Mouse (Mus musculus) CD4-positive helper T cell, adult 2 months (primary cell): ENCODE results near the gene Arhgap23.

Source experiments
- DNase-seq: peaks from one replicate; pipeline ENCODE4 v3.0.0-alpha.2; 2012; ENCODE audit warnings: low read depth, missing footprints, low spot score

Gene Arhgap23

DNA sequence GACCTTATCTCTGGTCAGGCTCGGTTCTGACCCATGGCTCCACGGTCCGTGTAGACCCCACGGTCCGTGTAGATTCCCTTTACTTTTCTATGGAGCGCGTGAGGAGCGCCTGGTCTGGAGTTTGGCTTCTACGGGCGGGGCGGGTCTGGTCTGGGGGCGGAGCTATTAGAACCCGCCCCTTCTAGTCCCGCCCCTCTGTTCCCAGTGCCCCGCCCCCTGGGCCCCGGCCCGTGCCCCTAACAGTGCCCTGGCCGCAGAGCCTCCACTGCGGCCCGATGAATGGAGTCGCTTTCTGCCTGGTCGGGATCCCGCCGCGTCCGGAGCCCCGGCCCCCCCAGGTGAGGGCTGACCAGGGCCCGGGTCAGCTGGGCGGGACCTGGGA is at the start of gene Arhgap23:
TSS of gene Arhgap23 (plus strand) at position 204 of the 382 bp plus-strand sequence.
- peak; percentile 28 for DNase-seq

DNA sequence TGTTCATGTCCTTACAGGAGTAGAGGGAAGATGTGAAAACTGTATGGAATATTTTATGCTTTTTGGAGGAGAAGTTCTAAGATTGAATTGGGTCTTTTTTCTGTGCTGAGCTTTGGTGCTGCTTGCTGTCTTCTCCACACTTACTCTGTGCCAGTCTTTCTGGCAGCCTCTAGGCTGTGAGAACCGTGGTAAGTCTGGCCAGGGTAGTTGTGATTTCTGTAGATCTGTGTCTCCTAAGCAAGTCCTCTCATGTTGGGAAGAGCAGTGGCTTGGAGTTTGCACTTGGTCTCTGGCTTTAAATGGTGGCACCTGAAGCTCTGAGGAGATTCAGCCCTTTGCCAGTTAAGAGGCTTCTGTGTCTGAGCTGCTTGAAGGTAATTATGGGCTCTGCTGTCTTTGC is 49.8 kb upstream of the Arhgap23 start:
- DNase-seq, result no peak

- no peak for DNase-seq
Observed at GRCm38 (mm10) chr11:97368501-97368900, 46.8 kb upstream of the Arhgap23 start.

DNA sequence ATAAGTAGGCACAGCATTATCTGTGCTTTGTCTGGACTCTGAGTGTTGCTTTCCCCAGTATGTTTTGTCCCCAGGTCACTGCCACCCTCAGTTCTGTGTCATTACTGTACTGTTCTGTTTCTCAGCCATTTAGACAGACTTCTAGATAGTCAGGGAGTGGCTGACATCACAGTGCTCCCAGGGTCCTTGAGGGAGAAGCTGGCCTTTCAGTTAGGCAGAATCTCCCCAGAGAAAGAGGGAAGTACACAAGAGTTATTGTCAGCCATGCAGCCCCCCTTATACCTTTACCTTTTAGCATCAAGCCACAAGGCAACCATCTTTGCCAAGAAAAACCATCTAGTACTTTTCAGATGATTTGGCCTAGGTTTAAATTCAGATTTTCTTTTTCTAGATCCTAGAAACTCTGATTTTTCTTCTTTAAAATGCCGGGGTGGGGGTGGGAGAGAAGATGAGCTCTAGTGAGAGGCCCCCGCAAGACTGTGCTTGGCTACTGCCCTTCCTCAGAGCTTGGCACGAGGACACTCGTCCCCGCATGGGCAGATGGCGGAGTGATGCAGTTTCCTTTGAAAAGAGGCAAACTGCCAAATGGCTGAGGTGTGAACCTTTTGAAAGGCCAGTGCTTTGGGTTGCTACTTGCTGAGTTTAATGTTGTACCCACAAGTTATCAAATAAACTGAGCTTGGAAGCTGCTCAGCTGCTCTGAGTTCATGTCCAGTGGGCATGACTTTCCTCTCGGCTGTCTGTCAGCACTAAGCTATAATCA is 44.8 kb upstream of the Arhgap23 start:
- DNase-seq, result no peak

DNA sequence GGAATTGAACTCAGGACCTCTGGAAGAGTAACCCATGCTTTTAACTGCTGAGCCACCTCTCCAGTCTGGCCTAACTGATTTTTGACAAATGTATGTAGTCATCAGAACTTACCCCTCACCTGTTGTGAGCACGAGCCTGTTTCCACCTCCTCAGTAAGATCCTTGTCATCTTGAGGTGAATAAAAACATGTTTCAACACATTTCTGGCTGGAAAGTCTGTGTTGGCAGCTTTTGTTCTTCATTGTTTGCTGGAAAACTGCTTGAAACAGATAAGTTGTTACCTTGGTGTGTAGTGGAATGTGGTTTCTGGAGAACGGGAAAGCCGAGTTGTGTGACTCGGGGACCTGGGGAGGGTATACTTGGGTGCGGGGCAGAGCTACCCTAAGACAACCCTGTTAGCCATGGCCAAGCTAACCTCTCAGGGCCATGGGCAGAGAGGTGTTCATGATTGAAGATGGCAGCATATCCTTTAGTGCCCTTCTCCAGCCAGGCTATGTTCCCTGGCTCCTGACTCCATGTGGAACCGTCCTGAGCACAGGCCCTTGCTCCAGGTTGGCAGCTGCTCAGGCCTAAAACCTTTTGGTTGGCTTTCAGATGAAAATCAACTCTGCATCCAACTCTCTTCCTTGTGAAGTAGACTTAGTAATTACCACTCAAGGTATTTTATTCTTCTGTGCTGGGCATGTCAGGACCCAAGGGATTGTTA is 43.0 kb upstream of the Arhgap23 start:
- no peak for DNase-seq

DNA sequence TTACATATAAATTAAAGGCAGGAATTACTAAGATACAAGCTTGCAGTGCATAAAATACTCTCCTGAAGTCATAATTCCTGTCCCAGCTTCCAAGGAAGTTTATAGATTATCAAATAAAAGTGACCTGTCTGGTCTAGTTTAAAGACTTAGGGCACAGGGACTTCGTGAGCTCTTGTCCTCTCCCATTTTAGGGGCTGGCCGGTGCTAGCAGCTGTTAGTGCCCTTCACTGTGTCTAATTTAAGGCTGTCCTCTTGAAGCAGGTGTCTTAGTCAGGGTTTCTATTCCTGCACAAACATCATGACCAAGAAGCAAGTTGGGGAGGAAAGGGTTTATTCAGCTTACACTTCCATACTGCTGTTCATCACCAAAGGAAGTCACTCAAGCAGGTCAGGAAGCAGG is 41.9 kb upstream of the Arhgap23 start:
- DNase-seq, result no peak

DNA sequence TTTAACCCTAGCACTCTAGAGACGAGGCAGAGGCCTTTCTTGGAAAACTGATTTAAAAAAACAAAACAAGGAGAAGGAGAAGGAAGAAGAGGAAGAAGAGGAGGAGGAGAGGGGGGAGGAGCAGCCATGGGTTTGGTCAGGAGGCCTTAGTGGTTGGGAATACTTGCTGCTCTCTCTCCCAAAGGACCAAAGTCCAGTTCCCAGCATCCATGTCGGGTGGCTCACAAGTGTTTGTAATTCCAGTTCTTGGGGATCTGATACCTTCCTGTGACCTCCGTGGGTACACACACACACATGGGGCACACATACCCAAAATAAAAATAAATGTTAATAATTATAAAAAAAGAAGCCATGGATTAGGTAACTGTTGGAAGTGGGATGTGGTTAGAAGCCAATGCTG is 35.3 kb upstream of the Arhgap23 start:
- DNase-seq, result no peak

- no peak for DNase-seq
Observed at GRCm38 (mm10) chr11:97383017-97383416, 32.3 kb upstream of the Arhgap23 start.

DNA sequence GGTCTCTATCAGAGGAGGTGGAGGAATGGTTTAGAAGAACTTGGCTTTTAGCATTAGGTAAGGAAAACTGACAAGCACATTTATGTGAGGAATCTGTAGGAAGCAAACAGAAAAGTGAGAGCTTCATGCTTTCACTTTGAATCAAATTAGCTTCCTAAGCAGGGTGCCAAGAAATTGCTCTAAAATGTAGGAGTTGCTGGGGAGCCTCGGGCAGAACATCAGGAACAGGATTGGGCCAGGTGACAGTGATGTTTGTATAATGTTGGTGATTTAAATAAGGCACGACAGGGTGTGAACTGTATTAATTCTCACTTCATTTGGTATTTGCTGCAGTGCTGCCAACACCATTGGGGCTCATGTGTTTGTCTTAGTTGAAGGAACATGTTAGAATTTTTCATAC is 31.6 kb upstream of the Arhgap23 start:
- DNase-seq, result no peak

DNA sequence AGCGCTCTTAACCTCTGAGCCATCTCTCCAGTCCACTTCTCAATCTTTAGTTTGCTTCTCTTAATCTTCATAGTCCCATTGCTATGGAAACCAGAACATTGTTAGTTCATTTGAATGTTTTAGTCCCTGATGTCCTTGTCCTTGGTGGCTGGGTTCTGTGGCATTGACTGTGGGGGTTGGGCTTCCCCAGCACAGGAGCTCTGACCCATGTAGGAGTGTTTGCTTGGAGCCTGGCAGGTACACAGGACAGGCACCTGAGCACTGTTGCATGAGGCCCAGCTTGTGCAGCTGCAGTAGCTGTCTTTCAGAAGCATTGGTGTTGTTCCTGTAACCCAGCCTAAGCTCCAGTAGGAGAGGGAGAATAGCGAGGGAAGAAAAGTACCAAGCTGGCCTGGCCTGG is 27.5 kb upstream of the Arhgap23 start:
- DNase-seq, result no peak

DNA sequence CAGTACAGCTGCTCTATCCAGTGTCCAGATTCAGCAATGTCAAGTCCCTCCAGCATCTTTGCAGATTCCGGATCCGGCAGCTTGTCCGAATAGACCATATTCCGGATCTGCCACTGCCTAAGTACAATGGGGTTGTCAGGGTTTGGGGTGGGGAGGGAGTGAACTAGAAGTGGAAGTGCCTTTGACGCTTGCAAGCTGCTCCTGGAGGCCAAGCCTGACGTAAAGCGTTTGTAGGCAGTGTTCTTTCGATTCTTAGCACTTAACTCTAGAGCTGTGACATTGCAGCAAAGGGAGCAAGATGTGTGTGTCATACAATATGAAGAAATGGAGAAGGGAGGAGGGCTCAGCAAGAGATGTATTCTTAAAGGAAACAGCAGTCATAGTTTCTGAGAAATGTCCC is 26.2 kb upstream of the Arhgap23 start:
- no peak for DNase-seq

DNA sequence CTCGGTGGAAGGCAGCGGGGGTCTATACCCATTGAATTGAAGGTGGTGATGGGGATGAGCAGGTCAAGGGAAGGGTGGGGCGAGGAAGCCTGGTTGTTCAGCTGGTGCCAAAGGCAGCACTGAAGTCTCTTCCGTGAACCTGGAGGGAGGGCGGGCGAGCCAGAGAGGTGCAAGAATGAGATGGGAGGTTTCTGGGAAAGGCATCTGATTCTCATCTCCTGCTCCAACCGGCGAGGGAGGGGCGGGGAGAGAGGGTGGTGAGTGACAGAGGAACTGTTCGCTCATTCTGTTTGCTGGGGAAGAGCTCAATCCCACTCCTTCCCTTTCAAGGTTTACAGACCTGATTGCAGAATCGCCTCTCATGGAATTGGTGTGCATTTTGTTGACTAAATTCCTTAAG is 21.7 kb upstream of the Arhgap23 start:
- no peak for DNase-seq

DNA sequence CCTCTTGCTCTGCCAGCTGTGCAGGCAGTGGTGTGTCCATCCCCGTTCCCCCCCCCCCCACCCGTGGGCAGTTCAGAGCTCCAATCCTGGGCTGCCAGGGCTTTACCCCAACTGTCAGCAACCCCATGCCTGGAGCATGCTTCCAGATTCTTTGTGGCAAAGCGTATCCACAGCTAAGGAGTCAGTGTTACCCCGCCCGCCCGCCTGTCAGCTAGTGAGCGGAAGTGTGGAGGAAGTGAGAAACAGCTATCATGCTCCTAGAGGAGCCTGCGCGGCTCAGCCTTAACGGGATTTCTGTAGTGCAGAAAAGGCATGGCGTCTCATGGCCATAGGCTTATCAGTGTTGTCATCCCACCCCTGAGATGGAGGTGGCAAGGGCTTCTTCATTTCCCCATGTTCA is 21.2 kb upstream of the Arhgap23 start:
- DNase-seq, result no peak

DNA sequence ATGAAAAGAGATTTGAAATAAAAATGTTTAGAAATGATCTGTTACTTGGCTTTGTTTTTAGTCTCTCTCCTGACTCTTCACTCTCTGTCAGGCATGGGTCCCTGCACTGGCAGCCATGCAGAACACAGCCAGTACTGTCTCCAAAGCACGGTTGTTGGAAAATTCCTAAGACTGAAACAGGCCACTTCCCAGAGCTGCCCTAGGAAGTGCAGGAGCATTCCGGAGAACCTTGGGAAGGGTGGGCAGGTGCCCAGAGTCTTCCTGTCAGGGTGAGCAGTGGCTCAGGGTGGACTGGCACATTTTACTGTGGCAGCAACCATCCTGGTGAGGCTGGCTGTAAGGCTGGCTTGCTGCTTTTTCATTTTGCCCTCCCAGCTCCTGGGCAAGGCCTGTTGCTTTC is 16.8 kb upstream of the Arhgap23 start:
- no peak for DNase-seq

DNA sequence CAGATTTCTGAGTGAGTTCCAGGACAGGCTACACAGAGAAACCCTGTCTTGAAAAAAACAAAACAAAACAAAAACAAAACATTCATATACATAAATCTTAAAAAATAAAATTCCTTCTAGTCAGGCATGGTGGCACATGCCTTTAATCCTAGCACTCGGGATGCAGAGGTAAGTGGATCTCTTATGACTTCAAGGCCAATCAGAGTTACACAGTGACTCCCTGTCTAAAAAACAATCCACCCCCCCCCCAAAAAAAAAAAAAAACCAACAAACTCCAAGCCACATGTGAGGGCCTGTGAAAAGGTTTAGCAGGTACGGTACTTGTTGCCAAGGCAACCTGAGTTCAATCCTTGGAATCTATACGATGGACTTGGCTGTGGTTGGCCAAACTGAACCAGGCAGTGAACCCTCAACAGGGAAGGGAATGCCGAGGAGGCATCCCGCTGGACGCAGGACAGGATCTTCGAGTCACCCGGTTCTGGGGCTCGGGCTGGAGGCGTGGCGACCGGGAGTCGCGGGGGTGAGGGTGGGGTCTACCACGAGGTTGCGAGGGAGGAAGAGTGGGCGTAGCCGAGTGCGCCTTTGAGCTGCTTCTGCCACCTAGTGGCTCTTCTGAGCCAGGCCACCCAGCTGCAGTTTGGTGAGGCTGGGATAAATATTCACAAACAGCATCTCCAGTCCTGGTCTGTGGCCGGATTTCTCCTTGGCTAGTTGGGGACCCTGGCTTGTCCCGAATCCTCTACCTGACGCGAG is 15.2 kb upstream of the Arhgap23 start:
- peak; percentile 84 for DNase-seq

DNA sequence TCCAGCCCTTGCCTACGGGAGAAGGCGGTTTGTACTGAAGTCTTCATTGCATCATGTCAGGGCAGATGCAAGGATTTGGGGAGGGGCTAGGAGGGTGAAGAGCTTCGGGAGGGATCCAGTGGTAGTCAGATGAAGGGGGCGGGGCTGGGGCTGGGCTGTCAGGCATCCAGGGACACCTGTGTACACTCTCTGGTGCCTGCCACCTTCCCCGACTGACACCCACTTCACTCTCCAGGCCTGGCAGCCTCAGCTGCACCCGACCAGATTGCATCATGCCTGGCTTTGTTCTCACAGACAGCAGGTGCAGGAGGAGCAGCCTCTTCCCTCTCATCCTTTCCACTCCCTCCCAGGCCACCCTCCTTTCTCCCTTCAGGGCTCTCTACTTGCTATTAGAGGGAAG is 14.3 kb upstream of the Arhgap23 start:
- DNase-seq, result peak; percentile 28

- DNase-seq, result no peak
Observed at GRCm38 (mm10) chr11:97401686-97402435, 13.5 kb upstream of the Arhgap23 start.

- no peak for DNase-seq
Observed at GRCm38 (mm10) chr11:97402746-97403145, 12.6 kb upstream of the Arhgap23 start.

DNA sequence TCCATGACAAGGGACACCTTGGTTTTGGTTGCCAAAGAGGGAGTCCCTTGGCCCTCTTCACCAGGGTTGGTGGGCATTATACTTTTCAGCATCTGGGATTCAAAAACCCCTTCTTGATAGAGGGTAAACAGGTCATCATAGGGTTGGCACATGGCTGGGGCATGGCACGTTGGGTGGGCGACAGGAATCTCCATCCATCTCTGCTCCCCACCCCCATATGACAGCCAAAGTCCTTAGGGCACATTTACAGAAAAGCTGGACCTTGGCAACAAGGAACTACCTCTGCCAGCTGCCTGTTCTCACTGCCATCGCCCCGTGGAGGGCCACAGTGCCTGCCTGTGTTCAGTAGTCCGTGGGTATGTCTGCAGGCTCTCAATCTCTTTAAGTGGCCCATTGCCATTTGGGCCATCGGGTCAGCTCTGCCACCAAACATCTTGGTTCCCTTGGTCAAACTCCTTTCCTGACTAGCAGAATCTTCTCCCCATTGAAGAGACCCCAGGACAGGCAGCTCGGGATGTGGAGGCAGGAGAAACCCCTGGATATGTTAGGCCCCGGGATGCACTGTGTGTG is 11.6 kb upstream of the Arhgap23 start:
- no peak for DNase-seq

DNA sequence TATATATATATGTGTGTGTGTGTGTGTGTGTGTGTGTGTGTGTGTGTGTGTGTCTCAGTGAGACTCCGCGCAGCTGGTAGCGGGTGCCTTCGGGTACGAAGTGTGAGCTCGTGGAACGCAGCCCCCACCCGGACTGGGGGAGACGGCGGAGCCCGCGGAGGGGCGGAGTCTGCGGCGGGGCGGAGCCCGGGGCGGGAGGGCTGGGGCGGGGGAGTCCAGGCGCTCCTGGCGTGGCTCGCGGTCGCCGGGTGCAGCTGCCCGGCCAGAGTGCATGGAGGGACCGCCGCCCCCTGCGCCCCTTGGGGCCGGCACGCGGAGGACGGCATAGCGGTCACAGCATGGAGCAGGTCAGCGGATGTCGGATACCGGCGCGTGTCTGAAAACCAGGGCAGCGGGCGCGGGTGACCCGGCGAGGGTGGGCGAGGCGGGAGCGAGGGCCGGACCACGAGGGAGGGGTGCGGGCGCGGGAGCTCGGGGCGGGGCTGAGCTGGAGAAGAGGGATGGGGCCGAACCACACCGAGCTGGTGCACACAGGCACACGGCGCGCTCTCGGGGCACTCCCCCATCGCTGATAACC is 11.1 kb upstream of the Arhgap23 start:
- DNase-seq, result peak; percentile 63

- DNase-seq, result no peak
Observed at GRCm38 (mm10) chr11:97404761-97405190, 10.6 kb upstream of the Arhgap23 start.
